Mouse (Mus musculus) hindbrain, embryonic 11.5 days (tissue): Measurements from ENCODE around the gene Armc2. TPM values are rescaled to one million over a fixed set of nuclear protein-coding genes. Genes with fewer than 3 reads are reported as not detected.
A peak's percentile ranks its signal among the peaks of the same experiment; 100 is the strongest.
"Not testable (repeated sequence)": the region's sequence is repeated elsewhere in the genome, so short reads cannot be mapped to it uniquely, and the experiment has no call there.

ENCODE experiments used
- ATAC-seq: fragments of 200-750 bp; cut with Nextera tagmentation; 2 replicates; pipeline ENCODE4 v1.8.0; 2017; ENCODE audit warnings: mild to moderate bottlenecking, moderate TSS enrichment, moderate library complexity; ENCODE audit not compliant: low FRiP score
- DNase-seq: peaks from one replicate; pipeline ENCODE4 v3.0.0-alpha.2; 2015; ENCODE audit warnings: low spot score
- H3K27ac ChIP-seq: fragments of 300-500 bp; sonication (generic); 2 replicates; pipeline ENCODE4 v1.5.1; 2014; ENCODE audit warnings: mild to moderate bottlenecking, low read depth, low read length
- H3K27me3 ChIP-seq: fragments of 300-500 bp; sonication (generic); 2 replicates; pipeline ENCODE4 v1.6.1; 2014; ENCODE audit warnings: mild to moderate bottlenecking, low read length, moderate library complexity, mixed read lengths; ENCODE audit not compliant: control insufficient read depth, insufficient read depth
- H3K36me3 ChIP-seq: fragments of 300-500 bp; sonication (generic); 2 replicates; pipeline ENCODE4 v1.6.1; 2014; ENCODE audit warnings: mild to moderate bottlenecking, low read length, moderate library complexity, mixed read lengths; ENCODE audit not compliant: control insufficient read depth, insufficient read depth
- H3K4me1 ChIP-seq: fragments of 300-500 bp; sonication (generic); replicated peaks from 2 replicates; pipeline ENCODE4 v1.6.1; 2014; ENCODE audit warnings: low read length, mixed read lengths; ENCODE audit not compliant: control insufficient read depth, insufficient read depth
- H3K4me2 ChIP-seq: fragments of 300-500 bp; sonication (generic); replicated peaks from 2 replicates; pipeline ENCODE4 v1.6.1; 2014; ENCODE audit warnings: mild to moderate bottlenecking, low read depth, low read length
- H3K4me3 ChIP-seq: fragments of 300-500 bp; sonication (generic); 2 replicates; pipeline ENCODE4 v1.5.1; 2014; ENCODE audit warnings: low read depth, low read length
- H3K9ac ChIP-seq: fragments of 300-500 bp; sonication (generic); 2 replicates; pipeline ENCODE4 v1.6.1; 2014; ENCODE audit warnings: low read depth, low read length
- H3K9me3 ChIP-seq: fragments of 300-500 bp; sonication (generic); 2 replicates; pipeline ENCODE4 v1.6.1; 2016; ENCODE audit warnings: low read length; ENCODE audit not compliant: control insufficient read depth
- WGBS: fragments of 180-500 bp; shearing (Covaris S2); extraction: QIAGEN DNeasy Blood & Tissue Kit; methylation state at CpG from one replicate; pipeline ENCODE4 v1.1.7; 2014; 5-methylcytosine and 5-hydroxymethylcytosine counted together
- polyA plus RNA-seq: library from polyadenylated mRNA; unstranded; fragments of >200 nt; fragmentation: Nextera tagmentation; extraction: Ambion mirVana; gene quantifications from 2 replicates; pipeline ENCODE4 v1.2.1, GENCODE M21; 2014

Gene Armc2
- polyA plus RNA-seq, 1 experiment from 2014 or later: 3.2 TPM

GRCm38 (mm10) chr10:41952354-41952753, 65.9 kb downstream of the Armc2 start:
- ATAC-seq, H3K9me3 ChIP-seq, H3K27me3 ChIP-seq, H3K4me3 ChIP-seq, H3K27ac ChIP-seq, H3K36me3 ChIP-seq, H3K4me1 ChIP-seq, H3K9ac ChIP-seq, DNase-seq, H3K4me2 ChIP-seq: not testable (repeated sequence)
- WGBS: 97% methylated on average over 5 of the region's 10 CpGs

DNA sequence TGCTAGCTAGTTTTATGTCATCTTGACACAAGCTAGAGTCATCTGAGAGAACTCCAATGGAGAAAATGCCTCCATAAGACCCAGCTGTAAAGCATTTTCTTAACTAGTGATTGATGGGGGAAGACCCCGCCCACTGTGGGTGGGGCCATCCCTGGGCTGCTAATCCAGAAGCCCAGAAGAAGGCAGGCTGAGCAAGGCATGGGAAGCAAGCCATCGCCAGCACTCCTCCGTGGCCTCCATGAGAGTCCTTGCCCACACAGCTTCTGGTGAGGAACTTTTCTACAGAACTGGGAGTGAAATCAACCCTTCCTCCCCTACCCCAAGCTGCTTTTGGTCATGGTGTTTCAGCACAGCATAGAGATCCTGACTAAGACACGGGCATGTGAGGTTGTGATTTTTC, 79.2 kb downstream of the Armc2 start:
- Histone ChIP-seq H3K4me1 (peaks cover 6% of the 10 kb centered on the region), H3K9me3 (no peaks in the 10 kb centered on the region), H3K27me3 (no peaks in the 10 kb centered on the region), H3K27ac (no peak overlapping the region), H3K9ac (no peak overlapping the region), H3K4me2 (no peak overlapping the region), H3K36me3 (no peaks in the 10 kb centered on the region), H3K4me3 (no peak overlapping the region)
- 69% methylated on average over 4 of the region's 4 CpGs for WGBS
- ATAC-seq (no peak), DNase-seq (no peak)

DNA sequence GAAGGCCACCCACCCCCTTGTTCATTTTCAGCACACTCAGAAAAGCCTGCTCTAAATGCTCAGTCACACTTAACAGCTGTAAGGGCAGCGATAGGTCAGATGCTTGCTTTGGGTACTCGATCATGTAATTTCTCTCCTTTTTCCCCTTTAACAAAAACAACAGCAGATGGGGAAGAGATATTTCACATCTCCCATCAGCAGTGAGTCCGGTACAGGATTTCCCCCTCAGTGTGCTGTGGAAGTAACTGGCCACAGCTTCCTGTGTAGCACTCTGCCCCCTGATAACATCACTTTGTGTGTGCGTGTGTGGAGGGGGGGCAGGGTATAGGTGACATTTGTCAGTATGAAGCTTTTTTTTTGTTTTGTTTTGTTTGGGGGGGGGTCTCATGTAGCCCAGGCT, 81.1 kb downstream of the Armc2 start:
- Histone ChIP-seq H3K27me3 (no peaks in the 10 kb centered on the region), H3K36me3 (no peaks in the 10 kb centered on the region), H3K4me2 (no peak overlapping the region), H3K27ac (no peak overlapping the region), H3K9me3 (no peaks in the 10 kb centered on the region), H3K4me3 (no peak overlapping the region), H3K9ac (no peak overlapping the region), H3K4me1 (peaks cover 6% of the 10 kb centered on the region)
- ATAC-seq: no peak
- WGBS: 62% methylated on average over 4 of the region's 4 CpGs
- no peak for DNase-seq

GRCm38 (mm10) chr10:41936100-41936499, 82.1 kb downstream of the Armc2 start:
- H3K27ac ChIP-seq: no peak overlapping the region
- no peaks in the 10 kb centered on the region for H3K9me3 ChIP-seq
- H3K4me3 ChIP-seq: no peak overlapping the region
- H3K4me2 ChIP-seq: no peak overlapping the region
- H3K9ac ChIP-seq: no peak overlapping the region
- no peak for DNase-seq
- ATAC-seq: no peak
- H3K27me3 ChIP-seq: no peaks in the 10 kb centered on the region
- peaks cover 6% of the 10 kb centered on the region for H3K4me1 ChIP-seq
- no peaks in the 10 kb centered on the region for H3K36me3 ChIP-seq
- 80% methylated on average over 4 of the region's 4 CpGs for WGBS

DNA sequence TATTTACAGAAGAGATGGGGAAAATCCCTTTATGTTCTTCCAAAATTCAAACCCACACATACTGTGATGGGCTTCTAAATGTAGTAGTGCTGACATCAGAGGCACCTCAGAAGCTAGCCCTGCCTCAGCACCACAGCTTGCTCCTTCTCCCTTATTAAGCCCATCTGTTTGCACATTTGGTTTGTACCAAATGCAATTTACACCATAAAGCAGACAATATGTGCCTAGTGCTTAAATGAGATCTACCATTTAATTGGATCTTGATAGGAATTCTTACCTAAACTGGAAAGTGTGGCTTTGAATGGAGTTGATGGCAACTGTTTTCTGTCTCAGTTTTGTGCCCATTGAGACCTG, 82.8 kb downstream of the Armc2 start:
- Histone ChIP-seq H3K9ac (no peak overlapping the region), H3K9me3 (no peaks in the 10 kb centered on the region), H3K36me3 (no peaks in the 10 kb centered on the region), H3K4me3 (no peak overlapping the region), H3K27me3 (no peaks in the 10 kb centered on the region), H3K4me1 (peaks cover 6% of the 10 kb centered on the region), H3K4me2 (no peak overlapping the region; the same call in 1 of the 2 replicates), H3K27ac (no peak overlapping the region)
- DNase-seq (no peak), ATAC-seq (no peak)

GRCm38 (mm10) chr10:41934633-41935475, 83.4 kb downstream of the Armc2 start:
- Histone ChIP-seq H3K4me3 (no peak overlapping the region), H3K9ac (peak overlapping the region; percentile 28; the same call in 1 of the 2 replicates), H3K36me3 (no peaks in the 10 kb centered on the region), H3K4me2 (peak overlapping the region; percentile 23), H3K4me1 (peaks cover 6% of the 10 kb centered on the region), H3K27ac (peak overlapping the region; percentile 59), H3K9me3 (no peaks in the 10 kb centered on the region), H3K27me3 (no peaks in the 10 kb centered on the region)
- DNase-seq (peak; percentile 53), ATAC-seq (peak; percentile 75)
- WGBS: 16% methylated on average over 21 of the region's 21 CpGs

GRCm38 (mm10) chr10:41933536-41933935, 84.7 kb downstream of the Armc2 start:
- 55% methylated on average over 6 of the region's 6 CpGs for WGBS
- H3K4me2 ChIP-seq: no peak overlapping the region
- H3K9me3 ChIP-seq: no peaks in the 10 kb centered on the region
- no peak overlapping the region for H3K9ac ChIP-seq
- H3K27ac ChIP-seq: no peak overlapping the region
- H3K4me3 ChIP-seq: no peak overlapping the region
- H3K27me3 ChIP-seq: no peaks in the 10 kb centered on the region
- DNase-seq: peak; percentile 72
- no peaks in the 10 kb centered on the region for H3K36me3 ChIP-seq
- no peak for ATAC-seq
- H3K4me1 ChIP-seq: peaks cover 6% of the 10 kb centered on the region

DNA sequence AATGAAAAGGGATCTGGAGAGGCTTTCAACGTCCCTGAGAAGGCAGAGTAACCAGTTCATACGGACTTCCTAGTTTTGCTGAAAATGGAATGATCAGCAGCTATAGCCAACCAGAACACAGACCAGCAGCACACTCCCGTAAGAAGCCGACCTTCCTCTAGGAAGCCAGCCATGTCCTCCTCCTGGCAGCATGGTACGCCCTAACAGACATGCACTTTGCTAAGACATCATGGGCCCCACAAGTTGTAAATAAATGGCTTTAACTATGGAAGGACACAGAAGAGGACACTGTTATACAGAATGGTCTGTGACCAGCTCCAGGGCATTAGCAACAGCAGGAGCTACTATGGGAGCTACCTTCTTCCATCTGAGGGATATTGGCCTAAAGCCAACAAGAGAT, 85.3 kb downstream of the Armc2 start:
- DNase-seq: no peak
- WGBS: 92% methylated on average over 5 of the region's 5 CpGs
- Histone ChIP-seq H3K27me3 (no peaks in the 10 kb centered on the region), H3K4me3 (no peak overlapping the region), H3K9me3 (no peaks in the 10 kb centered on the region), H3K4me1 (peaks cover 6% of the 10 kb centered on the region), H3K36me3 (no peaks in the 10 kb centered on the region), H3K27ac (no peak overlapping the region), H3K9ac (no peak overlapping the region), H3K4me2 (no peak overlapping the region)
- no peak for ATAC-seq

DNA sequence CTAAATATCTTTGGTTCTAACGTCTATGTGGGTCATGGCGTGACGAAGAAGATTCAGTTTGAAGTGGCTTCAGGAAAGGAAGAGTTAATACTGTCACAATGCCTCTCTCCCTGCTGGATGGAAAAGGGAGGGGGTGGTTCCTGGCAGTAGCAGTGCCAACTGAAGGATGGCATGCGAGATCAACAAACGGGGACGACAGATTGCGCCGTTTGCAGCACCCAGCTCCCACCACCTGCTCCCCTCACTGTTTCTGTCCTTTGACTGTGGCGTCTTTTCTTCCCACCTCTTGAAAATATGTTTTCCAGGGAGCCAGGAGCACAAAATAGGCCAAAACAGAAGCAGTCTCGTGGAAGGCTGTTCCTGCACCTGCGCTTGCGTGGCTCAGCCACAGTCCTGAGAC, 86.3 kb downstream of the Armc2 start:
- Histone ChIP-seq H3K9me3 (no peaks in the 10 kb centered on the region), H3K4me3 (no peak overlapping the region), H3K4me2 (no peak overlapping the region), H3K27ac (no peak overlapping the region), H3K4me1 (peaks cover 6% of the 10 kb centered on the region), H3K9ac (no peak overlapping the region), H3K27me3 (no peaks in the 10 kb centered on the region), H3K36me3 (no peaks in the 10 kb centered on the region)
- 84% methylated on average over 12 of the region's 12 CpGs for WGBS
- no peak for ATAC-seq
- DNase-seq: no peak
